Mouse (Mus musculus) frontal cortex, postnatal 10 days (tissue): ENCODE results near the gene Nlrp4f.

Experiments
- DNase-seq, 2 experiments: peaks; one replicate each; pipeline ENCODE4 v3.0.0; 2022; ENCODE audit warnings: low spot score in 2 of 2, mixed read lengths in 1 of 2

The Nlrp4f gene

GRCm38 (mm10) chr13:65205877-65206276 is at the start of gene Nlrp4f:
TSS of gene Nlrp4f (minus strand) at chr13:65205977.
- DNase-seq, result no peak

- DNase-seq, result no peak
Measured at GRCm38 (mm10) chr13:65243273-65243672, 37.5 kb upstream of the Nlrp4f start.

GRCm38 (mm10) chr13:65242319-65242787 is 36.6 kb upstream of the Nlrp4f start:
- peak in 1 of 2 experiments; percentile 39 for DNase-seq

GRCm38 (mm10) chr13:65241627-65242318 is 36.0 kb upstream of the Nlrp4f start:
- DNase-seq, result peak in 1 of 2 experiments; percentile 65

GRCm38 (mm10) chr13:65241099-65241626 is 35.4 kb upstream of the Nlrp4f start:
- DNase-seq, result peak; percentile 93 to 94

GRCm38 (mm10) chr13:65240509-65241098 is 34.8 kb upstream of the Nlrp4f start:
- DNase-seq, result peak; percentile 97 to 98

- no peak for DNase-seq
Measured at GRCm38 (mm10) chr13:65237211-65237610, 31.4 kb upstream of the Nlrp4f start.

- DNase-seq, result no peak
Measured at GRCm38 (mm10) chr13:65226657-65227056, 20.9 kb upstream of the Nlrp4f start.

GRCm38 (mm10) chr13:65225945-65226344 is 20.2 kb upstream of the Nlrp4f start:
- no peak for DNase-seq

GRCm38 (mm10) chr13:65200667-65201066 is 5.1 kb downstream of the Nlrp4f start:
- no peak for DNase-seq

- peak in 1 of 2 experiments; percentile 4 for DNase-seq
Measured at GRCm38 (mm10) chr13:65176472-65177091, 29.2 kb downstream of the Nlrp4f start.

GRCm38 (mm10) chr13:65175734-65176471 is 29.9 kb downstream of the Nlrp4f start:
- peak; percentile 7 to 26 for DNase-seq

- DNase-seq, result no peak
Measured at GRCm38 (mm10) chr13:65174102-65174501, 31.7 kb downstream of the Nlrp4f start.

- DNase-seq, result no peak
Measured at GRCm38 (mm10) chr13:65149940-65150339, 55.8 kb downstream of the Nlrp4f start, which contains the start of gene Olfr466. TSS of gene Olfr466 (plus strand) at chr13:65150240.

- no peak for DNase-seq
Measured at GRCm38 (mm10) chr13:65137789-65138188, 68.0 kb downstream of the Nlrp4f start, which contains the start of gene Olfr465-ps1. TSS of gene Olfr465-ps1 (plus strand) at chr13:65138089.
